Mouse (Mus musculus): ENCODE data around the gene Irf7.

Irf7 gene

DNA sequence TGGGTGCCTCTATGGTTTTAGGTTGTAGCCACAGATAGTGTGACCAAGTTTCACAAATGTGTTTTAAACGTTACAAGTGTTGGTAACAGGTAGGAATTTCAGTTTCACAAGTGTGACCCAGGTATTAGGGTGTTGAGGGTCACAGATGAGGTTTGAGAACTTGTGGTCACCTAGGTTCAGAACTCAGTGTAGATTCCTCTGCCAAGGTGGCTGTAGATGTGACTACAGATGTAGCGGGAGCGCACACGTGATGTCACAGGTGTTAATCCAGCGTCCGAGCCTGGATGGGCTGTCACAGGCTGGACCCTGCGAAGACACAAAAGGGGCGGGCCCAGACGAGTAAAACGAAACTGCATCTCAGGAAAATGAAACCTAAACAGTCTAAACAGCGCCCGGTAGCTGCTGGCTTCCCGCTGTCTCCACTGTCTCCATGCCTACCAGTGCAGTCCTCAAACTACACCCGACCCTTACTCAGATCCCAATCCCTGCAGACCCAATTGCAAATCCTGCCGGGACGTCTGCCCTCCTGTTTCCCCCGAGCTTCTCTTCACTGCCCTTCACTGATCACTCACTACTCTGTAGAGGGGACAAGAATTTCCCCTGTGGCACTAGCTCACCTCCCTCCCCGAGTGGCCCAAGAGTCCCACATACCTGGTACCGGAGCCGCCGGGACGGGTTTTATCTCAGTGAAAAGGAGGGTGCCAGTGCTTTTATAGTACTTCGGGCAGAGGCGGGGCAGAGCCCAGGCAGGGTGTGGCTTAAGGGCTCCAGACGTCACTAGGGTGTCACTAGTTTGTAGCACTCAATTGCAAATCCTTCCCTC, at the start of gene Irf7:
Gene Irf7, minus strand, starts transcription at position 743 of the 823 bp plus-strand sequence.
- peak; percentile 41 for DNase-seq

DNA sequence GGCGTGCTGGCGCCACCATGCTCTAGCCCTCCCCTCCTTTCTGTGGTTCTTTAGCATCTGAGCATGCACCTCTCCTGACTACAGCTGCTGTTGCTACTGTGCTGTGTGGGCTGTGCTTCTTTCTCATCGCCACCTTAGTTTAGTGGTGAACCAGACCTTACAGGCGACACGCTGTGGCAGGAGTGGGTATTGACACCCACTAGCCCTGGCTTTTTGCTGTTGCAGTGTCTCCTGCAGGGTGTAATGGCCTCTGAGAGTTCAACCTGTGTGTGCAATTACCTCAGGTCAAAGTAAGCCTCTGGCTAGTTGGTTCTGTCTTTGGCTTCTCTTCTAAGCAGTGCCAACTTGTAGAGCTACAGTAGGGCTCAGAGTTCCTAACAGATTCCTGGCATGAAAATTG, 49.7 kb upstream of the Irf7 start:
- no peak for DNase-seq

DNA sequence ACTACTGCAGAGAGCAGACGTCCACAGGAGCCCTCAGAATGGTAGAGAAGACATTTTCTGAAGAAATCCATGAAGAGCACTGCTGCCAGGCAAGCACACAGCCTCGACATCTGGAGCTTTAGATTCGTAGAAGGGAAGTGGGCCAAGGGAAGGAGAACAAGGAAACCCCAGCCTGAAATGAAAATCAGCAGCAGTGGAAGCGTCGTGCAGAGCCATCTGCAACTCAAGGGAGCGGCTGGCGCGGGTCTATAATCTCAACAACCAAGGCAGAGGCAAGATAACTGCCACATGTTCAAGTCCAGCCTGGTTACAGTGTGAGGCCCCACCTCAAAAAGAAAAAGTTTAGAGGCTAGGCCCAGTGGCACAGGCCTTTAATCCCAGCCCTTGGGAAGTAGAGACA, 48.8 kb upstream of the Irf7 start:
- no peak for DNase-seq

DNA sequence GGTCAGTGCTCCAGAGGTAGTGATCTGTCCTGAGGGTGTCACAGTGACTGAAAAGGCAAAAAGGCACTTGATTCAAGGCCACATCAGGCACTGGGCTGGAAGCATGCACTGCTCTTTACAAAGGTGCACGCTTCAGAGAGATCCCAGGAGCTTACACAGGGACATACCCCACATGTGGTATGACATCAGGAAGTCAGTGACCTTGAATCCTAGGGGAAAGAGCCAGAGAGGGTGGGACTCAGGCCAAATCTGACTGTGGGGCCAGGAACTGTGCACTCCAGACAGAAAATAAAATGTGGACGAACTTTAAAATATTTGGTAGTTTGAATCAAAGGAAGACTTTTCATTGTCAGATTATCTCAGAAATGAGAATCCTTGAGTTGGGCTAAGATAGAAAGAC, 48.1 kb upstream of the Irf7 start:
- DNase-seq: no peak

DNA sequence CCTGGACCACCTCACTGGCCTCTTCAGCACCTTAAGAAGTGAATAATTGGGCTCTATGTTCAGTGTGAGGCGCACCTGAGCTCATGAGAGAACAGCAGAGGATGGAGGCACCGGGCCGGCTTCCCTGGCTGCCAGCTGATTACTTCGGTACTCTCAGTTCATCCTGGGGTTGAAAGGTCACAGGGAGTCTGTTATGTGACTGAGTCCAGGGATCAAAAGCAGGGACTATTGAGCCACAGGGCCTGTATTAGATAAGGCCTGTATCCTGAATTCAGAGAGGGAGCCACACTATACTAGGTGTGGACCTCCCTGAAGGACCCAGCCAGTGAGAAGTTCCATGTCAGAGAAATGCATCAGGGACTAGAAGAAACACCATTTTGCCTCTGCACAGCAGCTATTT, 38.3 kb upstream of the Irf7 start:
- DNase-seq: no peak

DNA sequence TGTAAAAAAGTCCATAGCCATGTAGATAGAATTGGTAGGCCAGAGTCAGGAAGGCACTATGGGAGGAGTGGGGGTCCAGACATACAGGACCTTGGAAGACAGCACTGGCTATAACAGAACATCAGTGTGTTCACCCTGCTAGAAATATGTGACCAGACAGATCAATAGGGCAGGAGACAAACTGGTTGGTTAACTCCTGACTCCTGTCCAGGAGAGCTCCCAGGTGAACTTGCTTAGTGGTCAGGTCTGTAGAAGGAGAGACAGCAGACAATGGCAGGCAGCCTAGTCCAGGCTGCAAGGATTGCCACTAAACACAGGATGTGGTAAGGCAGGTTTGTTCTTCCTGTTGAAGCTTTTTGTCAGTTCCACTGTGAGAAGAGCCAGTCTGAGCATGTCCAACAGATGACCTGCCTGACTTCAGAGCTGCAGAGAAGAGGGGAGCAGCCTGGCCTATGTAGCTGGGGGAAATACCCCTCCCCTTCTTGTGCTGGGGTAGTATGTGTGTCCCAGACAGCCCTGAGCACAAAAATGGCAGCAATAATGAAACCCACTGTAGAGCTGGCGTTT, 36.5 kb upstream of the Irf7 start:
- DNase-seq: no peak

DNA sequence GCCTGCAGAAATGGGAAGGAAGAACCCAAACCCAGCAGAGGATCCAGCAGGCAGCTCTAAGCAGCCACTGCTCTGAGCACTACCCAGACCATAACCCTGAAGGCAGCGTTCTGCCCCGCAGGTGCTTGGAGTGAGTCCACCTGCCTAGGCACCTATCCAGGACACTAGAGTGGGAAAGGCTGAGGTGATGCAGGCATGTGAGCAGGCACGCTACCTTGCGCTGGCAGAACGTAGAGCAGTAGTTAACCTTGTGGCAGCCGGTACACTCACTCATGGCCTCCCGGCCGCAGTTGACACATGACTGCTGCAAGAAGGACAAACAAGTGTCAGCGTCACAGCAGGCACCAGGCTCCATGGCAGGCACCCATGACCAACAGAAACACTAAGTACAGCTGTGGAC, 35.1 kb upstream of the Irf7 start:
- DNase-seq: peak; percentile 83

DNA sequence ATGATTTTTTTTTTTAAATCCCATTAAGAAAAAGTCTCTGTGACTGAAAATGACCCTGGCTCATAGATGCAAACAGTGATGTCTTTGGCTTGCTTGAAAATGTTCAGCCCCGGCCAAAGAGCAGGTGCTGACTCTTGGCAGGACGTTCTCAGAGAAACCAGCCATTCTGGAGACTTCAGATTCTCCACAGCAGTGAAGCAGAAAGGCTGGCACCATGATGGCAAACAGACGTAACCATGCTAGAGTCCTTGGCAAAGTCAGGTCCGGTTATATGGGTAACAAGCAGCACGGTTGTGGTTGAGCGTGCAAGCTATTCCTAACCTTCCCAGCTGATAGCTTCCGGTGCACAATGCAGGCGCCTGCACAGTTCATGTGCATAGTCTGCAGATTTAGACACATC, 32.9 kb upstream of the Irf7 start:
- DNase-seq: peak; percentile 89

DNA sequence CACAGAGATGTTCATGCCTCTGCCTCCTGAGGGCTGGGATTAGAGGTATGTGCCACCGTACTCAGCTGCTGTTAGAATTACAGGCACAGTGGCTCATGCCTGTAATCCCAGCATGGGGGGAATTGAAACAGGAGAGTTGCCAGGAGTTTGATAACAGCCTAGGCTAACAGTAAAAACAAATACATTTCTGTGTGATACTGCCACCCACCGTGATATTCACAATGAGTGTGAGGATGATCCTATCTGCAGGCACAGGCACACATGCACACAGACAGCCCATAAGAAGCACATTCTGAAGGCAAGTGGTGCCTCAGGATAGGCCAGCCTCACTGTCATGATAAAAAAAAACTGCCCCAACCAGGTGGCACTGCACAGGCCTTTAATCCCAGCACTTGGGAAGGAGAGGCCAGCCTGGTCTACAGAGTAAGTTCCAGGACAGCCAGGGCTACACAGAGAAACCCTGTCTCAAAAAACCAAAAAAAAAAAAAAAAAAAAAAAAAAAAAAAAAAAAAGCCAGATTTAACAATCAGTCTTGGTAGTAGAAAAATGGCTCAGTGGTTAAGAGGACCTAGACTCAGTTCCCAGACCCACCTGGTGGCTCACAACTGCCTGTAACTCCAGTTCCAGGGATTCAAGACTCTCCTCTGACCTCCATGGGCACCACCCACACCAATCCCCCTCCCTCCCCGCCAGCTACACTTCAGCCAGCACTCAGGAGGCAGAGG, 31.8 kb upstream of the Irf7 start:
- no peak for DNase-seq

DNA sequence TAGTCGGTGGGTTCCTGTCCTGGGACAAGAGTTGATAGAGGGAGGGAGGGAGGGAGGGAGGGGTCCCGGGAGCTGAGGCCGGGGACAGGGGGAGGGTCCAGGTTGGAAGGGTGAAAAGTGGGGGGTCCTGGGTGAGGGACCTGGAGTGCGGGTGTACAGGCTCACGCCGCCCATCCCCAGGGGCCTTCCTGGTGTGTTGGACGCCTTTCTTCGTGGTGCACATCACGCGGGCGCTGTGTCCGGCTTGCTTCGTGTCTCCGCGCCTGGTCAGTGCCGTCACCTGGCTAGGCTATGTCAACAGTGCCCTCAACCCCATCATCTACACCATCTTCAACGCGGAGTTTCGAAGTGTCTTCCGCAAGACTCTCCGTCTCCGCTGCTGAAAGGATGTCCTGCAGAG, 28.2 kb upstream of the Irf7 start:
- no peak for DNase-seq

DNA sequence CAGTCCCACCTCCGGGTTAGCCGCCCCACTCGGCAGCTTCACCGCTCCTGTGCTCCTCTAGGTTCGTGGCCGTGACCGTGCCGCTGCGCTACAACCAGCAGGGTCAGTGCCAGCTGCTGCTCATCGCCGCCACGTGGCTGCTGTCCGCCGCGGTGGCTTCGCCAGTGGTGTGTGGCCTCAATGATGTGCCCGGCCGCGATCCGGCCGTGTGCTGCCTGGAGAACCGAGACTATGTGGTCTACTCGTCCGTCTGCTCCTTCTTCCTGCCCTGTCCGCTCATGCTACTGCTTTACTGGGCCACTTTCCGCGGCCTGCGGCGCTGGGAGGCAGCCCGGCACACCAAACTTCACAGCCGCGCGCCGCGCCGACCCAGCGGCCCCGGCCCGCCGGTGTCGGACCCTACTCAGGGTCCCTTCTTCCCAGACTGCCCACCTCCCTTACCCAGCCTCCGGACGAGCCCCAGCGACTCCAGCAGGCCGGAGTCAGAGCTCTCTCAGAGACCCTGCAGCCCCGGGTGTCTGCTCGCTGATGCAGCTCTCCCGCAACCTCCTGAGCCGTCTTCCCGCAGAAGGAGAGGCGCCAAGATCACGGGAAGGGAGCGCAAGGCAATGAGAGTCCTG, 27.7 kb upstream of the Irf7 start:
- no peak for DNase-seq

DNA sequence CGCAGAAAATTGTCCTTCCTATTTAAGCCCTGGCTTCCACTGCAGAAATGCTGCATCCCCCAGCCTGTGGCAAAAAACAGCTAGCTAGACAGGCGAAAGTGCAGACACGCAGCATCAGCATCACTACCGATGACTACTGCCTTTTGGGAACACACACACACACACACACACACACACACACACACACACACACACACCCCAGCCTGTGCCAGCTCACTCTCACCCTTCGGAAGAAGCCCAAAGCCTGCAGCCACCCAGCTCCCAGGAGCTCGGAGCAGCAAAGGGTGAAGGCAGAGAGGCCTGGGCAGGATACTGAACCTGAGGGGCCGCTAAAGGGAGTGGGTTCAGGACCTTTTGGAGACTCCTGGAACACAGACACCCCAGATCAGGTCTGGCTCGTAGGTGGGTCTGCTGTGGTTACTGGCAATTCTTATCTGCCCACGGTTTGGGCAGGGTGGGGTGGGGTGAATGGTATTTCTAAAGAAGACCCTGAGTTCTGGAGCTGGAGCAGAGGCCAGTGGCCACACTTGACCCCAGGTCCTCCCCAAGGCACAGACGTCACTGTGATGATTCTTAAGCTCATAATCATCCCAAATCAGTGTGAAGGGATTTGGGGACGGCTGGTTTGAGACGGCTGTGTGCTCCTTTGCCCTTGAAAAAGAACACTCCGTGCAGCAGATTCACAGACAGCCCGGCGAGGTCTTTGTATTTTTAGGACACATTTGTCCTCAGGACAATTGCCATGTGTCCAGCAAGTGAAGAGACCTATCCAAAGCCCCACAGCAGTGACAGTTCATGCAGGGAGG, 26.5 kb upstream of the Irf7 start:
- DNase-seq: no peak

DNA sequence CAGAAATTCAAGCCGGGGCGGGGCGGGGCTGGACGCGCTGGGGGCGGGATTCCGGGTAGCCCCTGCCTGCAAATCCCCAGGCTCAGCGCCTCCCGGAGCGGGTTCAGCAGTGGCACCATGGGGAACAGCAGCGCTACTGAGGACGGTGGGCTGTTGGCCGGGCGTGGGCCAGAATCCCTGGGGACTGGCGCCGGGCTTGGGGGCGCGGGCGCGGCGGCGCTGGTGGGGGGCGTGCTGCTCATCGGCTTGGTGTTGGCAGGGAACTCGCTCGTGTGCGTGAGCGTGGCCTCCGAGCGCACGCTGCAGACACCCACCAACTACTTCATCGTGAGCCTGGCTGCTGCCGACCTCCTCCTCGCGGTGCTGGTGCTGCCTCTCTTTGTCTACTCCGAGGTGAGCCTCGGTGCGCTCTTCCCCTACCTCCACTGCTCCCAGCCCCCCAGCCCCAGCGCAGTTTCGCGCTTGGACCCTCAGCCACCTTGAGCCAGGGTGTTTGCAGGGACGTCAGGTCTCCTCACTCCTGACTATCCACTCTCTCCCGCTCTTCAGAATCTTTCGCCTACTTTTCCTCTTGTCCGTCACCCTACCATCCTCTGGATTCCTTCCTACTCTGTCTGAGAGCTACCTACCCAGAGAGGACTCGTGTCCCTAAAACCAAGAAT, 25.8 kb upstream of the Irf7 start, which contains the start of gene Drd4:
Gene Drd4, plus strand, starts transcription at position 86 of the 662 bp plus-strand sequence.
- DNase-seq: no peak

DNA sequence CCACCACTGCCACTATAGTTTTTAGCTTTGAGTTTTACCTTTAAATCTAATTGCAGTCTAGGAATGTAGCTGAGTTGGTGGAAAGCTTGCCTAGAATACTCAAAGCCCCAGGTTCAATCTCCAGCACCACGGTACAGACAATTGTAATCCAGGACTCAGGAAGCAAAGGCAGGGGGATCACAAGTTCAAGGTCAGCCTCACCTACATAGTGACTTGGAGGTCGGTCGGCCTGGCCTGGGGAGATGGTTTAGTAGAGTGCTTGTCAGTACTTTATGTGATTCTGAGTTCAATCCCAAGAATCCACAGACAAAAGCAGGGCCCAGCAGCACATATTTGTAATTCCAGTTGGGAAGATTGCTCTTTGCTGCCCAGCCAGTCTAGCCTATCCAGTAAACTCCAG, 21.8 kb upstream of the Irf7 start:
- no peak for DNase-seq

DNA sequence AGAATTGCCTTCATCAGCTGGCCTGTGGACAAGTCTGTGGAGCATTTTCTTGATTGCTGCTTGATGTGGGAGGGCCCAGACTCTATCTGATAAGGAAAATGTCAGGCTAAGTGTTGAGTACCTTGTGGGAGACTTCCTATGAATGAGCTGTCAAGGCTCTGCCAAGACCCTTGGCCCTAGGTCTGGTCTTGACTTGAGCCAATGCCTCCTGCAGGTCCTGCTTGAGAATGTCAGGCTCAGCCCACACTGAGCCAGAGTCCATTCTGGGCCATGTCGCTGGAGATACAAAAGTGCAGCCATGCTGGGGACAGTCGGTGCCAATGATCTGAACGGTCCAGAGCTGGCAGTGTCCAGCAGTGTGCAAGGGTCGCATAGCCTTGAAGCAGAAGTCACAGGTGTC, 16.5 kb upstream of the Irf7 start:
- DNase-seq: no peak

DNA sequence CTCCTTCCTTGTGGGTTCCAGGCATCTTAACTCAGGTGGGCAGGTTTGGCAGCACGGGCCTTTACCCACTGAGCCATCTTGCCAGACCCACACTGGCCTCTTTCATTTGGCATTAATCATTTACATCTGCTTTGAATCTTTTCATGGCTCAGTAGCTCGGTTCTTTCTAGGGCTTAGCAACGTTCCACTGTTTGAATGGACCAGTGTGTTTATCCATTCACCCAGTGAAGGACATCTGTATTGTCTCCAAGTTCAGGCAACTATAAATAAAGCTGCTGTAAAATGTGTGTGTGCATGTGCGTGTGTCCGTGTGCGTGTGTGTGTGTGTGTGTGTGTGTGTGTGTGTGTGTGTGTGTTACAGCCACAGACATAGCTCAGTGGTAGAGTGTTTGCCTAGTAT, 15.2 kb upstream of the Irf7 start:
- no peak for DNase-seq

DNA sequence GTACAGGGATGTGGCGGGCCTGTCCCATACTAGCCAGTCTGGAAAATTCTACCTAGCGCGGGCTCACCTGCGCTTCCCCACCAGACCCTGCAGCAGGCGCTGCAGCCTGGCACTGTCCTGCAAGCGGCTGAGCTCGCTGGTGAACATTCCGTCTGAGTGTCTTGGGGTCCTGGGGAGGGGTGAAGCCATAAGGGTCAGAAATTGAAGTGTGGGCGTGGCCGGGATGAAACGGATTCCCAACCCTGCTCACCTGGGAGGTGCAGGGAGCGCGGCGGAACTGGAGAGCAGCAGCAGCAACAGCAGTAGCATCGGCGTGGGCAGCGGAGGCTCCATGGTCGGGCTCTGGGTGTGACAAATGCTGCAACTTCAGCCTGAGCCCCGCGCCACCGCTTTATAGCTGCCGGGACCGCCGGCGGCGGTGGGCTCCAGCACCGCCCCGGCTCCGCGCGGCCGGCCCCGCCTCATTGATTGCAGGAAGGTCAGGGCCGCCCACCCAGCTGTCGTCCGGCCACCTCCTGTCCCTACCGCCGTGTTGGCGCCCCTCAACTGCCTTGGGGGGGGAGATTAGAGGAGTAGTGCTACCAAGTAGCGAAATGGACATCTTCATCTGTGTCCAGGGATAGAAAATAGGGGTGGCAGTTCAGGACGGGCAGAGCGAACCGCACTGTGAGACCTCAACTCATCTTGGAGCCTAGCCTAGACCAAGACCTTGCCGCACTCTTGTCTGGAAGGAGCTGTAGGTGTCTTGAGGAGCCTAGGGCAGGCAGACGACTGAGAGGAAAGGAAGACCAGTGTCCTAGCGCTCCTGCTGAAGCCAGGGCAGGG, 12.7 kb upstream of the Irf7 start, which contains the start of gene Sct:
Gene Sct, minus strand, starts transcription at position 368 of the 825 bp plus-strand sequence.
- peak; percentile 63 for DNase-seq

DNA sequence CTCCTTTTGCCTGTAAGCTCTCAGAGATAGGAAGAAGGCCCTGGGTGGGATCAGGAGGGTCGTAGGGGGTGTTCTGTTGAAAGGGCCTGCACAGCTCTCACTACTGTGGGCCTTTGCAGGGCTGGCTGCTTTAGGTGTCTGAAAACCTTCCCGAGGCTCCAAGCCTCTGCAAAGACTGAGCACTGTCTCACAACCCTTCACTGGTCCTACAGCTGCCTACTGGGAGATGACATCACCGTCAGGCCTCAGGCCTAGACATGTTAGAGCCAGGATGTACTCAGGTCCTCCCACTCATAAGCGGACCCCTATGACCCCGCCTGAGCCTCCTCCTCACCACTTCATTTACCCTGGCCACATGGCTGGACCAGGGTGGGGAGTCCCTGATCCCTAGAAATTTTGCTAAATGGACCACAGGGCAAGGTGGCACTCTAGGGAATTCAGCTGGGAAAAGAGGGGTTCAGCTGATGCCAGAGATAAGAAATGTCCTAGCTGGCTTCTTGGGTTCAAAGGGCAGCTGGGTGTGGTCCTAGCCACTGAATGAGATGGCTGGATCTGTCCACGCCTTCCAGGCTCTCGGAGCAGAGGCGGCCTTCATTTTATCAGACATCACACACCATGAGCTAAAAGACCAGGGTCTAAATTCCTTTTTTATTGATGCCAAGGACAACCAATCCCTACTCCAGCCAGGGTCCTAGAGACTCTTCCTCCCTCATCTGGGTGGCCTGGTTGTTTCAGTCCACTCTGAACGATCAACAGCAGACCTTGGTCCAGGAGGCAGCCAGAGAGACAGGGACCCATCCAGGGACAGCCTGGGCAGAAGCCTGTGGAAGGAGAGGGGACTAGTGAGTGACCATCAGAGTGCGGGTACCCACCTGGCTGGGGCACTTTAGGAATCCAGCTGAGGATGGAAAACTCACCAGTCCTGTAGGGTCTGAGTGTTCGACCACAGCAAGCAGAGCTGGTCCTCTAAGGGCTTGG, 11.7 kb upstream of the Irf7 start:
- no peak for DNase-seq

DNA sequence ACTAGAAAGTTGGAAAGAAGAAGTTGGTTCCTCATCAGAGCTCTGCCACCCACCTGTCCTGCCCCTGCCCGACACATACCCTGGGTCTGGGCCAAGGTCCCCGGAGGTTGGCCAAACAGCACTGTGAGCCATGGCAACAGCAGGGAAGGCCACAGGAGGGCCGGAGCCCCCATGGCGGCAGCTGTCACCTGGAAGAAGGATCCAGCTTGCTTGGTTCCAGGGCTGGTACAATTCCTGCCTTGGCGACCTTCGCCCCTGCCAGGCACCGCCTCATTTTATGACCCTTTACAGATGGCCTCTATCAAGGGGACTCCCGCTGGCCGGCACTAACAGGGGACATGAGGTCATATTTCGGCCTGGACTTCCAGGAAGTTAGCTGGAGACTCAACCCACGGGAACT, 10.3 kb upstream of the Irf7 start, which contains the start of gene Cdhr5:
Gene Cdhr5, minus strand, starts transcription at position 241 of the 400 bp plus-strand sequence.
- no peak for DNase-seq

DNA sequence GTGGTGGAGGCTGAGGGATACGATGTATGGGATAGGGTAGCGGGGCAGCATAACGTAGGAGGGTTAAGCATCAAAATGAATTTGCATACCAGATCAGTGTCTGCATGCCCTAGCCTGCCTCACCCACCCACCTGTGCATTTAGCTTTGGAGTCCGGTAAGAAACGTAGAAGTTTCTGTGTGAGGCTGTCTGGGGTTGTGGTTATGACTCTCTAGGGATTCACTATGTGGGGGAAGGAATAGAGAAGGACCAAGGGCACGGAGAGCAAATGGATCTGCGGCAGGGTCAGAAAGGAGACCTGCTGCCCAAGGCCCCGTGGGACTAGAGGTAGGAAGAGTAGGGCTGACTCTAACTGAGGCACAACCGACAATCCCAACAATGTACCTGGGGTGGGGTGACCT, 9.1 kb upstream of the Irf7 start:
- DNase-seq: no peak
